9 mouse cellular contexts compared by ENCODE assay signal in the genomic region with DNA sequence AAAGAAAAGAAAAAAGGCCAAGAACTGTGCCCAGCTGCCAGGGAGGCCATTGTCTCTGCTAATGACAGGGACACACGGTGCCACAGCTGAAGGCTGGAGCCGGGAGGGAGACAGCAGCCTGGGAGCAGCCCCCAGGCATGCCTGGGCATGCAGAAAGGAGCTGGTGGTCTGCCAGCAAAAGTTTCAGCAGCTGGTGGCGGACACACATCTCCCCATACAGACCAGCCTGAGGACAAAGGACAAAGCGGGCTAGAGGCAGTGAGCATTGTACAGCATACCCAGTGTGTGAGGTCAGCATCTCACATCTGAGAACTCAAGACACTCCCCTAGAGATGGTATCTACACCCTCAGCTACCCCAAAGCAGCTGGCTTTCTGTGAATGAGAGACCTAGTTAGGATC. TPM values are rescaled to one million over a fixed set of nuclear protein-coding genes. Genes with fewer than 3 reads are reported as not detected.
DNase-seq lines count a peak whose midpoint lies in the region; ATAC-seq lines count a peak whose summit lies in the region.
"Had no signal": no experiment of that assay in that cellular context is flagged by ENCODE, and none has a peak within 500 bp of the region (broad histone marks: within the 10 kb centered on the region; RNA-seq: fewer than 3 reads in every experiment).

No protein-coding gene starts in this region.

- peak; percentile 28; the same call in 1 of the 2 replicates for ATAC-seq in heart, embryonic 16.5 days (replicated peaks; ENCODE audit: extremely low read depth, insufficient read depth, low FRiP score)
- ATAC-seq in intestine, embryonic 16.5 days = peak; percentile 47; the same call in 1 of the 2 replicates

- H3K27ac ChIP-seq in heart, embryonic 16.5 days (ENCODE audit: low read length) = no peak overlapping the region
- H3K27ac ChIP-seq in intestine, embryonic 16.5 days (ENCODE audit: low read length) = no peak overlapping the region

- no peaks in the 10 kb centered on the region for H3K9me3 ChIP-seq in heart, embryonic 16.5 days (replicated peaks; ENCODE audit: control insufficient read depth, low read length)
- no peaks in the 10 kb centered on the region for H3K9me3 ChIP-seq in intestine, embryonic 16.5 days (ENCODE audit: control insufficient read depth, low read length)
- H3K9me3 ChIP-seq: heart, embryonic 12.5 days had no signal

- H3K9ac ChIP-seq in heart, embryonic 16.5 days (ENCODE audit: low read length) = no peak overlapping the region
- H3K9ac ChIP-seq in intestine, embryonic 16.5 days (ENCODE audit: low read depth, low read length) = no peak overlapping the region
- H3K9ac ChIP-seq: heart, embryonic 12.5 days had no signal

- intact Hi-C loops in heart, postnatal 36 days (cut with DNase I) = no loop called here

- no peak for DNase-seq in heart, postnatal 36 days
- peak; percentile 22 for DNase-seq in 416B (ENCODE audit: low read depth)
- DNase-seq in cerebellum, postnatal 10 days = peak; percentile 63 to 73
- no peak for DNase-seq in thymus, postnatal 10 days (ENCODE audit: low spot score in 2 of 2)
- DNase-seq in urinary bladder, adult 2 months (ENCODE audit: low spot score) = no peak
- no peak for DNase-seq in heart, adult 11 months

- WGBS in heart, embryonic 16.5 days = 44% methylated on average over 4 of the region's 4 CpGs
- WGBS in intestine, embryonic 16.5 days = 61% methylated on average over 4 of the region's 4 CpGs

- H3K4me2 ChIP-seq in heart, embryonic 16.5 days (ENCODE audit: low read depth, low read length) = no peak overlapping the region
- no peak overlapping the region for H3K4me2 ChIP-seq in intestine, embryonic 16.5 days (ENCODE audit: low read depth, low read length)
- H3K4me2 ChIP-seq: heart, embryonic 12.5 days had no signal

- H3K4me1 ChIP-seq in heart, embryonic 16.5 days (ENCODE audit: control insufficient read depth, insufficient read depth, low read length) = peaks cover 15% of the 10 kb centered on the region
- H3K4me1 ChIP-seq in intestine, embryonic 16.5 days (ENCODE audit: control insufficient read depth, insufficient read depth, low read length) = no peaks in the 10 kb centered on the region

- no peak overlapping the region for H3K4me3 ChIP-seq in heart, embryonic 16.5 days (ENCODE audit: low read length)
- H3K4me3 ChIP-seq in intestine, embryonic 16.5 days (ENCODE audit: low read length) = no peak overlapping the region
- H3K4me3 ChIP-seq: heart, embryonic 12.5 days had no signal

- H3K36me3 ChIP-seq in heart, embryonic 16.5 days (ENCODE audit: control insufficient read depth, insufficient read depth) = no peaks in the 10 kb centered on the region
- H3K36me3 ChIP-seq in intestine, embryonic 16.5 days (ENCODE audit: control insufficient read depth, insufficient read depth, low read length) = no peaks in the 10 kb centered on the region; the same call in 1 of the 2 replicates
- H3K36me3 ChIP-seq: heart, embryonic 12.5 days had no signal

- H3K27me3 ChIP-seq in heart, embryonic 16.5 days (ENCODE audit: control insufficient read depth, insufficient read depth, low read length) = no peaks in the 10 kb centered on the region
- no peaks in the 10 kb centered on the region for H3K27me3 ChIP-seq in intestine, embryonic 16.5 days (replicated peaks; ENCODE audit: control insufficient read depth, insufficient read depth, low read length)
- H3K27me3 ChIP-seq: heart, embryonic 12.5 days had no signal

RNA-seq across cellular contexts. Expression of a gene that starts 37.5 kb away (rescaled TPM):
- polyA plus RNA-seq in heart, embryonic 16.5 days (2015; fragmentation: Nextera tagmentation; extraction: Ambion mirVana) = 11.0 and 11.4 TPM in 2 replicates
- total RNA-seq in heart, postnatal 36 days (2021) = 1 to 10 TPM; 3.0 to 4.7 TPM
- 14.6 and 14.7 TPM in 2 replicates for polyA plus RNA-seq in intestine, embryonic 16.5 days (2015; fragmentation: Nextera tagmentation; extraction: Ambion mirVana)
- 7.2 and 7.5 TPM in 2 replicates for polyA plus RNA-seq in urinary bladder, adult 2 months (2012; rRNA removed)

Comparison
In these comparisons a context has a peak if more than half of its experiments do, and no peak if none do; other contexts are left out.
1. DNase-seq: peak in 416B (single experiment) and cerebellum, postnatal 10 days (2 of 2); none in heart, postnatal 36 days (0 of 2), thymus, postnatal 10 days (0 of 2), urinary bladder, adult 2 months (single experiment) and heart, adult 11 months (single experiment).